Mouse (Mus musculus) ES-Bruce4 (cell line): Measurements from ENCODE around the gene Acin1. TPM values are rescaled to one million over a fixed set of nuclear protein-coding genes. Genes with fewer than 3 reads are reported as not detected.

ENCODE experiments used
- H3K27ac ChIP-seq: 2 replicates; pipeline ENCODE4 v1.5.1; 2012; ENCODE audit warnings: low read length, inconsistent platforms; ENCODE audit not compliant: insufficient read depth
- H3K27me3 ChIP-seq: 2 replicates; pipeline ENCODE4 v1.6.1; 2012; ENCODE audit warnings: mild to moderate bottlenecking, low read length, inconsistent platforms; ENCODE audit not compliant: control insufficient read depth, poor library complexity, insufficient read depth, severe bottlenecking
- H3K36me3 ChIP-seq: 2 replicates; pipeline ENCODE4 v1.6.1; 2012; ENCODE audit warnings: inconsistent platforms, mild to moderate bottlenecking, low read length, moderate library complexity; ENCODE audit not compliant: control insufficient read depth, poor library complexity, insufficient read depth, severe bottlenecking
- H3K4me1 ChIP-seq: one replicate; pipeline ENCODE4 v1.8.1; 2011; ENCODE audit warnings: low read length; ENCODE audit not compliant: control insufficient read depth, insufficient read depth
- H3K4me3 ChIP-seq: 2 replicates; pipeline ENCODE4 v1.5.1; 2011; ENCODE audit warnings: low read depth, mild to moderate bottlenecking, low read length
- H3K9ac ChIP-seq: 2 replicates; pipeline ENCODE4 v1.6.1; 2012; ENCODE audit warnings: low read depth, mild to moderate bottlenecking, inconsistent platforms; ENCODE audit not compliant: poor library complexity, severe bottlenecking
- H3K9me3 ChIP-seq: replicated peaks from 2 replicates; pipeline ENCODE4 v1.6.1; 2012; ENCODE audit warnings: mild to moderate bottlenecking, low read length, inconsistent platforms; ENCODE audit not compliant: control insufficient read depth, poor library complexity, insufficient read depth, severe bottlenecking
- CTCF ChIP-seq: IDR thresholded peaks from one replicate; pipeline ENCODE4 v1.8.1; 2011; ENCODE audit warnings: low read depth, low read length
- EP300 ChIP-seq: IDR thresholded peaks from 2 replicates; pipeline ENCODE4 v1.6.1; 2011; ENCODE audit warnings: low read depth, low read length; ENCODE audit not compliant: insufficient read depth
- POLR2A ChIP-seq: IDR thresholded peaks from one replicate; pipeline ENCODE4 v1.8.1; 2011; ENCODE audit warnings: low read length; ENCODE audit not compliant: insufficient read depth
- polyA plus RNA-seq: library from polyadenylated mRNA; stranded (reverse); fragments of >200 nt; gene quantifications from 2 replicates; pipeline ENCODE4 v1.2.4, GENCODE M21; 2011; ENCODE audit warnings: low read depth; ENCODE audit not compliant: missing spikeins, insufficient read depth, insufficient read length

Acin1 gene
- polyA plus RNA-seq, 1 experiment, result 299 TPM

DNA sequence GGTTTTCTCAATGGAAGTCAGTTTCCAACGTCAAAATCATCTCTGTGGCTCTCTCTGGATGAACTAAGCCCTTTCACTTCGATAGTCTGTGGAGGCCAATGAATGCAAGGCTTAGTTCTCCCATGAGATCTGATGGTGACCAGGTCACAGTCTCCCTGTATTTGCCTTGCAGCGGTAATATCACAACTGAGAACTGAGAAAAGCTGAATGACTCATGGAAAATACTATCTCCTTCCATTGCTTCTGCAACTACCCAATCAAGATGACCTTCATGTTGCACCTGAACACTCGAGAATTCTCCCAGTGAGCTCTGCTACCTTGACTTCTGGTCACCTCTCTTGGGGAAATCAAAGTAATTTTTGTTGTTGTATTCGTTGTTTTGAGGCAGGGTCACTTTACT lies 40.8 kb upstream of the Acin1 start:
- TF ChIP-seq EP300 (no peak), POLR2A (no peak), CTCF (no peak)
- Histone ChIP-seq H3K4me1 (no peaks in the 10 kb centered on the region), H3K9me3 (no peaks in the 10 kb centered on the region), H3K27ac (no peak overlapping the region), H3K27me3 (no peaks in the 10 kb centered on the region), H3K4me3 (no peak overlapping the region), H3K9ac (no peak overlapping the region), H3K36me3 (no peaks in the 10 kb centered on the region)

GRCm38 (mm10) chr14:54724049-54724448 lies 37.3 kb upstream of the Acin1 start:
- H3K9me3 ChIP-seq, result no peaks in the 10 kb centered on the region
- H3K27ac ChIP-seq, result no peak overlapping the region
- no peaks in the 10 kb centered on the region for H3K4me1 ChIP-seq
- no peaks in the 10 kb centered on the region for H3K27me3 ChIP-seq
- no peak overlapping the region for H3K9ac ChIP-seq
- H3K36me3 ChIP-seq, result no peaks in the 10 kb centered on the region
- TF ChIP-seq CTCF, result no peak
- no peak for TF ChIP-seq EP300
- no peak for TF ChIP-seq POLR2A
- H3K4me3 ChIP-seq, result no peak overlapping the region

DNA sequence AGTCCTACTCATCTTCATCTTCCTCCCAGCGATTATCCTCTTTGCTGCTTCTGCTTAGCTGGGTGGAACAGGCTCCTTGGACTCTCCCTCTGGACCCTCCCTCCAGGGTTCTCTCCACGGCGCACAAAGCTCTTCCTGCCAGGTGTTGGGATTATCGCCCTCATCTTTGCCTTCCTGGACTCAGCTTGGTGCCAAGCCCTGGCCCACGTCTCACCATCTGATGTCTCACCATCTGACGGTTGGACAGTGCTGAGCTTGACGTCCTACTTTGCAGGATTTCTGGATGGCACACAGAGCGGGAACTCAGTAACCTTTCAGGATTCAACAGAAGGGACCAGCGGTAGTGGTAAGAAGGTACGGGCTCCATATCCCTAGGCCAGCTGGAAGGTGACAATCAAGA lies 35.0 kb upstream of the Acin1 start:
- Histone ChIP-seq H3K9ac (no peak overlapping the region), H3K36me3 (no peaks in the 10 kb centered on the region), H3K9me3 (no peaks in the 10 kb centered on the region), H3K27me3 (no peaks in the 10 kb centered on the region), H3K27ac (no peak overlapping the region), H3K4me3 (no peak overlapping the region), H3K4me1 (no peaks in the 10 kb centered on the region)
- TF ChIP-seq EP300 (no peak), POLR2A (no peak), CTCF (no peak)

DNA sequence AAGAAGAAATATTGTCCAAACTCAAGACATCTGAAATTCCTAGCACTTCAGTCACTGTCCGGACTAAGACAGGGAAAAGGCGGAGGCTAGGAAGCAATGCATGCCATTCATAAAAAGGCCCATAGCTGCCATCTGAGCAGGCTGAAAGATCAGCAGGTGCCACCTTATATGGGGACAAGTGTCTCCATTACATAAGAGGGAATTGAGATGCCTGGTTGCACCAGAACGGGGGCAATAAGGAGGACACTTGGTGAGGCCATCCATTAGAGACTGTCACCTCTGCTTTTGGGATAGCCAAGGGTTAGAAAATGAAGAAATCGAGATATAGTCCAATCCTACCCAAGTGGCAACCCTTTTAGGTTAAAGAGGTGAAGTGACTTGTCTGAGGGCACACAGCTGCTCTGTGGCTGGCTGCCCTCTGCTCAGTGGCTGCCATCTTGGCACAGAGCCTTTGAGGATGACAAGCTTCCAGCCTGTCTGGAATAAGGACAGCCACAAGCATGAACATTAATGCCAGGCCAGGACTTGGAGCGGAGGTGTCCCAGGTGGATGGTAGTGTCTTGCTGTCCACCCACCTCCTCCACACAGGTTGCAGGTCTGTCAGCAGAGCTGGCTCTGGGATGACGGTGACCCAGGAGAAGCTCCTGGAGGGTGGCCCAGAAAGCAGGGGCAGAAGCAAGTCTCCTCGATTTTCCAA lies 34.1 kb upstream of the Acin1 start:
- no peaks in the 10 kb centered on the region for H3K27me3 ChIP-seq
- H3K9me3 ChIP-seq, result no peaks in the 10 kb centered on the region
- H3K4me1 ChIP-seq, result no peaks in the 10 kb centered on the region
- H3K27ac ChIP-seq, result no peak overlapping the region
- no peak overlapping the region for H3K4me3 ChIP-seq
- no peaks in the 10 kb centered on the region for H3K36me3 ChIP-seq
- no peak overlapping the region for H3K9ac ChIP-seq
- TF ChIP-seq POLR2A, result no peak
- no peak for TF ChIP-seq CTCF
- TF ChIP-seq EP300, result no peak

DNA sequence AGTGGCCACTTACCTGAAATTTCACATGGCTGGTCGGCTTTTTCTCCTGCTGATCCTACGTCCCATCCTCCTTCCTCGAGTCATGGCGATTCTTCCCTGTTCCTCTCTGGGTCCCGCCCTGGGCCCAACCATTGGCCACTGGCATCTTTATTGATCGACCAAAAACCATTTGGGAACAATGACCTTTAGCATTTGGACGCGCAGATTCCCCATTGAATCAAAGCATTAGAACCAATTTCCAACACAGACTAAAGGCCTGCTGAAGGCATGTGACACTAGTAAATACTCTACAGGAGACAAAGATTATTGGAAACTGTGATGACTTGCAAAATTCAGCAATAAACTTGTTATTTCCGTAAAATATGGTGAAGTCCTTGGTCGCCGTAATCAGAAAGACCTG lies 33.3 kb upstream of the Acin1 start:
- TF ChIP-seq POLR2A, result no peak
- no peak for TF ChIP-seq CTCF
- no peak for TF ChIP-seq EP300
- Histone ChIP-seq H3K36me3 (no peaks in the 10 kb centered on the region), H3K9me3 (no peaks in the 10 kb centered on the region), H3K4me3 (no peak overlapping the region), H3K4me1 (no peaks in the 10 kb centered on the region), H3K9ac (no peak overlapping the region), H3K27ac (no peak overlapping the region), H3K27me3 (no peaks in the 10 kb centered on the region)

DNA sequence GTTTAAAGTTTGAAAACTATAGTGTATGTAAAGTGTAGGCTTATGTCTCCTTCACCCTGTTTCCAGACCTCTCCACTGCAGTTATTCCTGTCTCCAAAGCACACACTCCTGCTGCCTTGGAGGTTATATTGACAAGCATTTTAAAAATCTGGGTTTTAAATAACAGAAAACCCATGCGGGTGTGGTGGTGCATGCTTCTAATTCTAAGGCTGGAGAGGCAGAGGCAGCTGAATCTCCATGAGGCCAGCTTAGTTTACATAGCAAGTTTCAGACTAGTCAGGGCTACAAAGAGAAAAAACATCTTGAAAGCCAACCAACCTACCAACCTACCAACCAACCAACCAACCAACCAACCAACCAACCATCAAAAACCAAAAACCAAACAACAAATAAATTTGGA lies 28.7 kb upstream of the Acin1 start:
- TF ChIP-seq CTCF (no peak), POLR2A (no peak), EP300 (no peak)
- H3K27me3 ChIP-seq, result no peaks in the 10 kb centered on the region

More for the DNA sequence above, 28.7 kb upstream of the Acin1 start:
- Histone ChIP-seq H3K27ac (no peak overlapping the region), H3K9me3 (no peaks in the 10 kb centered on the region), H3K4me3 (no peak overlapping the region), H3K9ac (no peak overlapping the region), H3K36me3 (no peaks in the 10 kb centered on the region), H3K4me1 (no peaks in the 10 kb centered on the region)
